Mouse (Mus musculus) liver, embryonic 14.5 days (tissue): ENCODE measurements around the gene Cd151.

Source experiments
- CTCF ChIP-seq: IDR thresholded peaks from 2 replicates; pipeline ENCODE4 v1.5.1; 2016; ENCODE audit warnings: antibody characterized with exemption, low read depth, control low read depth
- EP300 ChIP-seq: IDR thresholded peaks from 2 replicates; pipeline ENCODE4 v1.6.1; 2016; ENCODE audit warnings: antibody characterized with exemption, low read depth

- no peak for TF ChIP-seq CTCF
- TF ChIP-seq EP300 = no peak
Measured at GRCm38 (mm10) chr7:141439811-141440210, 27.4 kb upstream of the Cd151 start.
